Comparison of ENCODE assay signal across 26 mouse cellular contexts in genomic region chr5:127637622-127638021, GRCm38 (mm10). TPM values are rescaled to one million over a fixed set of nuclear protein-coding genes. Genes with fewer than 3 reads are reported as not detected.
DNase-seq lines count a peak whose midpoint lies in the region; ATAC-seq lines count a peak whose summit lies in the region.
"Had no signal": no experiment of that assay in that cellular context is flagged by ENCODE, and none has a peak within 500 bp of the region (broad histone marks: within the 10 kb centered on the region; RNA-seq: fewer than 3 reads in every experiment).

No protein-coding gene starts in this region.

- H3K4me3 ChIP-seq in liver, embryonic 16.5 days (ENCODE audit: low read depth, low read length): no peak overlapping the region
- H3K4me3 ChIP-seq in liver, embryonic 11.5 days (ENCODE audit: low read depth, low read length): no peak overlapping the region
- H3K4me3 ChIP-seq: forebrain, embryonic 13.5 days; hindbrain, embryonic 12.5 days; limb, embryonic 15.5 days; megakaryocyte, embryonic 14.5 days; myocyte; neural tube, embryonic 13.5 days had no signal

- 44% methylated on average over 4 of the region's 4 CpGs for WGBS in liver, embryonic 16.5 days (ENCODE audit: insufficient replicate concordance)
- WGBS in liver, embryonic 11.5 days: 65% methylated on average over 4 of the region's 4 CpGs

- H3K9me3 ChIP-seq in liver, embryonic 16.5 days (replicated peaks; ENCODE audit: control insufficient read depth, low read length): peaks cover 4% of the 10 kb centered on the region; the same call in 1 of the 2 replicates
- H3K9me3 ChIP-seq in liver, embryonic 11.5 days (ENCODE audit: control insufficient read depth, low read length): no peaks in the 10 kb centered on the region; the same call in 1 of the 2 replicates
- H3K9me3 ChIP-seq: limb, embryonic 15.5 days; neural tube, embryonic 13.5 days had no signal

- DNase-seq in adrenal gland, postnatal 14 days: peak; percentile 22
- no peak for DNase-seq in adrenal gland, adult (ENCODE audit: inconsistent age in 2 of 2, low spot score in 1 of 2)
- no peak for DNase-seq in liver, embryonic 11.5 days (ENCODE audit: low spot score)
- DNase-seq in adipocyte (ENCODE audit: low spot score): peak; percentile 25
- DNase-seq in kidney, postnatal 36 days: peak; percentile 76 to 81
- DNase-seq: cerebellum, adult 2 months; cerebellum, postnatal 25 days; gastrocnemius, postnatal 36 days; layer of hippocampus, adult 9-11 months; left cerebral cortex, postnatal 4 days; lung, embryonic 14.5 days; midbrain, embryonic 14.5 days; thymus, postnatal 14 days had no signal

- no peak overlapping the region for H3K27ac ChIP-seq in liver, embryonic 16.5 days (ENCODE audit: low read length)
- no peak overlapping the region for H3K27ac ChIP-seq in liver, embryonic 11.5 days (ENCODE audit: low read depth, low read length)
- H3K27ac ChIP-seq: forebrain, embryonic 13.5 days; hindbrain, embryonic 12.5 days; limb, embryonic 15.5 days; neural tube, embryonic 13.5 days had no signal

- H3K27me3 ChIP-seq in liver, embryonic 16.5 days (ENCODE audit: control insufficient read depth, insufficient read depth, low read depth, low read length): peaks cover 6% of the 10 kb centered on the region
- peaks cover 11% of the 10 kb centered on the region for H3K27me3 ChIP-seq in liver, embryonic 11.5 days (replicated peaks; ENCODE audit: control insufficient read depth, insufficient read depth, low read length)
- H3K27me3 ChIP-seq: forebrain, embryonic 13.5 days had no signal

- no peak overlapping the region for H3K4me2 ChIP-seq in liver, embryonic 16.5 days (ENCODE audit: low read depth, low read length)
- no peak overlapping the region for H3K4me2 ChIP-seq in liver, embryonic 11.5 days
- H3K4me2 ChIP-seq: forebrain, embryonic 13.5 days; hindbrain, embryonic 12.5 days; limb, embryonic 15.5 days; lung, embryonic 14.5 days; neural tube, embryonic 13.5 days had no signal

- no peaks in the 10 kb centered on the region for H3K4me1 ChIP-seq in liver, embryonic 16.5 days (ENCODE audit: control insufficient read depth, low read depth, low read length)
- no peaks in the 10 kb centered on the region for H3K4me1 ChIP-seq in liver, embryonic 11.5 days (replicated peaks; ENCODE audit: control insufficient read depth, insufficient read depth, low read length)
- H3K4me1 ChIP-seq: forebrain, embryonic 13.5 days; hindbrain, embryonic 12.5 days had no signal

- peak; percentile 43; the same call in 1 of the 2 replicates for ATAC-seq in liver, embryonic 16.5 days (ENCODE audit: low read depth)
- ATAC-seq in liver, embryonic 11.5 days (replicated peaks; ENCODE audit: low FRiP score): no peak
- ATAC-seq in megakaryocyte progenitor cell, adult 5-6 weeks (replicated peaks; ENCODE audit: poor library complexity): no peak
- ATAC-seq: CD4-positive, CD25-positive, alpha-beta regulatory T cell, adult 4 months; forebrain, embryonic 13.5 days had no signal

- H3K36me3 ChIP-seq in liver, embryonic 16.5 days (ENCODE audit: control insufficient read depth, insufficient read depth): no peaks in the 10 kb centered on the region
- no peaks in the 10 kb centered on the region for H3K36me3 ChIP-seq in liver, embryonic 11.5 days (ENCODE audit: control insufficient read depth, insufficient read depth, low read length)
- H3K36me3 ChIP-seq: limb, embryonic 15.5 days; neural tube, embryonic 13.5 days had no signal

- H3K9ac ChIP-seq in liver, embryonic 16.5 days (ENCODE audit: low read depth, low read length): no peak overlapping the region
- H3K9ac ChIP-seq in liver, embryonic 11.5 days (ENCODE audit: low read depth, low read length): no peak overlapping the region
- H3K9ac ChIP-seq: forebrain, embryonic 13.5 days; hindbrain, embryonic 12.5 days; limb, embryonic 15.5 days; lung, embryonic 14.5 days; neural tube, embryonic 13.5 days had no signal

RNA-seq across cellular contexts. Expression of gene Slc15a4, which starts 4.9 kb away (rescaled TPM):
- 16.7 and 24.3 TPM in 2 replicates for total RNA-seq in adrenal gland, postnatal 14 days (2021)
- 7.9 and 10.7 TPM in 2 replicates for polyA plus RNA-seq in liver, embryonic 16.5 days (2015; fragmentation: Nextera tagmentation; extraction: Ambion mirVana)
- 17.6 and 20.1 TPM in 2 replicates for polyA plus RNA-seq in liver, embryonic 11.5 days (2014; fragmentation: Nextera tagmentation; extraction: Ambion mirVana)
- total RNA-seq in megakaryocyte progenitor cell, adult 5-6 weeks (2015): 18.2 and 30.1 TPM in 2 replicates
- 35.4 and 90.9 TPM in 2 replicates for total RNA-seq in megakaryocyte progenitor cell, adult 5-6 weeks (2017)

RNA-seq across cellular contexts. Expression of gene Glt1d1, which starts 5.6 kb away (rescaled TPM):
- 1.1 and 4.7 TPM in 2 replicates for total RNA-seq in adrenal gland, postnatal 14 days (2021)
- polyA plus RNA-seq in liver, embryonic 16.5 days (2015; fragmentation: Nextera tagmentation; extraction: Ambion mirVana): 0.07 and 0.09 TPM in 2 replicates
- polyA plus RNA-seq in liver, embryonic 11.5 days (2014; fragmentation: Nextera tagmentation; extraction: Ambion mirVana): 0.10 and 0.67 TPM in 2 replicates
- 6.2 and 7.0 TPM in 2 replicates for total RNA-seq in megakaryocyte progenitor cell, adult 5-6 weeks (2015)
- 8.5 and 9.5 TPM in 2 replicates for total RNA-seq in megakaryocyte progenitor cell, adult 5-6 weeks (2017)
- total RNA-seq: gastrocnemius, adult 18-20 months; gastrocnemius, postnatal 36 days; heart, adult 8-10 months; heart, postnatal 25 days had no signal
- polyA plus RNA-seq: CD4-positive, CD25-positive, alpha-beta regulatory T cell, adult 4 months; heart, embryonic 14.5 days; myocyte had no signal

Comparison
In these comparisons a context has a peak if more than half of its experiments do, and no peak if none do; other contexts are left out.
1. DNase-seq: peak in adrenal gland, postnatal 14 days (single experiment), adipocyte (single experiment) and kidney, postnatal 36 days (2 of 2); none in adrenal gland, adult (0 of 2) and liver, embryonic 11.5 days (single experiment).